Comparison of ENCODE assay signal across 9 mouse cellular contexts in the genomic region with DNA sequence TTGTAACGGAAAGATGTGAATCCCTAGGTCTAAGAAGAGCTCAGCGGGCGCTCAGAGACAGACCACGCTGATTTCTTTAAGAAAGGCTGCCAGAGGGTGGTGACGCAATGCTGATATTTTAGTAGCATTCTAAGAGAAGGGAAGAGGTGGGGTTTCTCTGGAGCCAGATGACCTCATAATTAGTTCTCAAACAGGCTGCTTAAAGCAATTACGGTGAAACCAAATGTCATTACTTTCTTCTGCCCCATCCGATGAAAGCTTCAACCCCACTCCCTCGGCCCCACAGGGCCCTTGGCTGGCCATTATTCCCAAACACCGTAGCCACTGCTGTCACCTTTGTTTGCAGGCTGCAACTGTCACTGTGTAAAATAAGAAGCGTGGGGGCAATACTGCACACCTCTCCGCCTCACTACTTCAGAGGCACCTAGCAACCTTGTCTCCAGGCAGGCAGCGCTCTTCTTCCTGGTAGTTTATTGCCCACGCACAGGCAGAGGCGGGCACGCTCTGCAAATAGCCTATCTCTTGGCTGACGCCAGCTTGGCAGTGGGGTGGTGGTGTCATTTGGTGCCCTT. TPM values are rescaled to one million over a fixed set of nuclear protein-coding genes. Genes with fewer than 3 reads are reported as not detected.
DNase-seq lines count a peak whose midpoint lies in the region; ATAC-seq lines count a peak whose summit lies in the region.
"Had no signal": no experiment of that assay in that cellular context is flagged by ENCODE, and none has a peak within 500 bp of the region (broad histone marks: within the 10 kb centered on the region; RNA-seq: fewer than 3 reads in every experiment).

No protein-coding gene starts in this region.

- peak; percentile 44; the same call in 1 of the 2 replicates for ATAC-seq in midbrain, embryonic 14.5 days (ENCODE audit: low FRiP score, low TSS enrichment)
- no peak for ATAC-seq in erythroid progenitor cell, adult 5-6 weeks (replicated peaks; ENCODE audit: low FRiP score, poor library complexity, severe bottlenecking)

- H3K27ac ChIP-seq in midbrain, embryonic 14.5 days (replicated peaks; ENCODE audit: low read depth, low read length), result 0 out of 2 replicates have a peak overlapping the region, but pooled peaks have one; percentile 13
- H3K27ac ChIP-seq: macrophage had no signal

- DNase-seq in adrenal gland, postnatal 36 days, result peak; percentile 43 to 61
- peak; percentile 27 to 33 for DNase-seq in cerebellum, postnatal 14 days
- peak; percentile 41 to 43 for DNase-seq in frontal cortex, postnatal 25 days (ENCODE audit: low spot score in 2 of 2)
- DNase-seq in heart, postnatal 4 days, result peak; percentile 38
- peak; percentile 58 to 61 for DNase-seq in layer of hippocampus, postnatal 36 days
- DNase-seq in midbrain, embryonic 14.5 days, result peak; percentile 59
- DNase-seq in thymus, postnatal 0 days (ENCODE audit: low spot score), result no peak

- H3K4me1 ChIP-seq in midbrain, embryonic 14.5 days (ENCODE audit: control insufficient read depth, insufficient read depth, low read length), result no peaks in the 10 kb centered on the region

- H3K36me3 ChIP-seq in midbrain, embryonic 14.5 days (ENCODE audit: control insufficient read depth, insufficient read depth, low read length), result no peaks in the 10 kb centered on the region

- no peaks in the 10 kb centered on the region for H3K27me3 ChIP-seq in midbrain, embryonic 14.5 days (ENCODE audit: control insufficient read depth, insufficient read depth, low read length)

- H3K4me2 ChIP-seq in midbrain, embryonic 14.5 days (ENCODE audit: low read length), result peak overlapping the region; percentile 34

- 42% methylated on average over 16 of the region's 16 CpGs for WGBS in midbrain, embryonic 14.5 days

- no peaks in the 10 kb centered on the region for H3K9me3 ChIP-seq in midbrain, embryonic 14.5 days (ENCODE audit: control insufficient read depth, low read length)

- H3K4me3 ChIP-seq in midbrain, embryonic 14.5 days (replicated peaks; ENCODE audit: low read depth, low read length), result no peak overlapping the region

- no peak overlapping the region for H3K9ac ChIP-seq in midbrain, embryonic 14.5 days (replicated peaks; ENCODE audit: low read length)

RNA-seq across cellular contexts. Expression of gene Btg3, which starts 50.6 kb away (rescaled TPM):
- 10 to 100 TPM; 40.5 to 41.1 TPM for total RNA-seq in adrenal gland, postnatal 36 days (2021)
- total RNA-seq in heart, postnatal 4 days (2021), result 10 to 100 TPM; 22.6 to 28.5 TPM
- 10 to 100 TPM; 14.6 to 14.9 TPM for total RNA-seq in layer of hippocampus, postnatal 36 days (2021)
- polyA plus RNA-seq in midbrain, embryonic 14.5 days (2014; fragmentation: Nextera tagmentation; extraction: Ambion mirVana), result 17.1 and 22.9 TPM in 2 replicates
- total RNA-seq in erythroid progenitor cell, adult 5-6 weeks (2015; ENCODE audit: low replicate concordance), result 41.8 and 54.5 TPM in 2 replicates
- 17.6 and 31.6 TPM in 2 replicates for total RNA-seq in erythroid progenitor cell, adult 5-6 weeks (2017; ENCODE audit: low replicate concordance)
- 42.9 and 45.1 TPM in 2 replicates for polyA plus RNA-seq in thymus, postnatal 0 days (2015; fragmentation: Nextera tagmentation; extraction: Ambion mirVana)
